Mouse (Mus musculus): ENCODE data around the gene Fnbp1. TPM values are rescaled to one million over a fixed set of nuclear protein-coding genes. Genes with fewer than 3 reads are reported as not detected.
"Not testable (repeated sequence)": the region's sequence is repeated elsewhere in the genome, so short reads cannot be mapped to it uniquely, and the experiment has no call there.

The Fnbp1 gene
- polyA plus RNA-seq, 2 experiments, result 25.6 to 40.8 TPM

GRCm38 (mm10) chr2:31170164-31170563 is 28.4 kb upstream of the Fnbp1 start:
- H3K27ac ChIP-seq (replicated peaks; ENCODE audit: low read depth, low read length), result no peak overlapping the region
- H3K27me3 ChIP-seq (ENCODE audit: control insufficient read depth, insufficient read depth, low read length), result no peaks in the 10 kb centered on the region
- ATAC-seq (ENCODE audit: low FRiP score, low read depth) (no peak), DNase-seq (ENCODE audit: low spot score) (no peak)
- H3K9me3 ChIP-seq (ENCODE audit: control insufficient read depth, low read length), result no peaks in the 10 kb centered on the region
- H3K36me3 ChIP-seq (ENCODE audit: control insufficient read depth, insufficient read depth, low read length), result peaks cover 78% of the 10 kb centered on the region
- WGBS, result 92% methylated on average over 6 of the region's 6 CpGs
- no peak for TF ChIP-seq POLR2A (IDR thresholded peaks at IDR 0.05; ENCODE audit: borderline replicate concordance, extremely low read depth, insufficient read depth, insufficient read length)
- H3K4me3 ChIP-seq (replicated peaks; ENCODE audit: low read length), result no peak overlapping the region
- peaks cover under 1% of the 10 kb centered on the region for H3K4me1 ChIP-seq (ENCODE audit: control insufficient read depth, insufficient read depth, low read length)
- H3K9ac ChIP-seq (ENCODE audit: low read depth, low read length, severe bottlenecking), result no peak overlapping the region
- no peak overlapping the region for H3K4me2 ChIP-seq (replicated peaks; ENCODE audit: low read depth, low read length, severe bottlenecking)

DNA sequence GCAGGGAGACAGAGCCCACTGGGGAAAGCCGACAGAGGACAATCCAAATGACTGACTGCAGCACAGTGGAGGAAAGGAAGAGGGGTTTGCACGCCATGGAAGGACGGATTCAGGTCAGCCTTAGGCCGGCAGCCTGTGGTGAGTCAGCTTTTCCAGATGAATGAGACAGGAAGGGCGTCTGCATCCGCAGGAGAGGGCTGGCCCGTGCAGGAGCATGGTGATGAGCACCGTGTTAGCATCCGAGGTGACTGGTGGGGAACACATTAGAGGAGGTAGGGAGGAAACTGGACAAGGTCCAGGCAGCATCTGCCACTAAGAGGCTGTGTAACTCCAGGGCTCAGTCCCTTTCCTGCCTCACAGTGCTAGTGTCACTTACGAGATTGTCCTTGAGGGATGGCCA is 27.2 kb upstream of the Fnbp1 start:
- no peaks in the 10 kb centered on the region for H3K27me3 ChIP-seq (ENCODE audit: control insufficient read depth, insufficient read depth, low read length)
- H3K4me1 ChIP-seq (ENCODE audit: control insufficient read depth, insufficient read depth, low read length), result peaks cover 10% of the 10 kb centered on the region
- no peak overlapping the region for H3K4me2 ChIP-seq (replicated peaks; ENCODE audit: low read depth, low read length, severe bottlenecking)
- peaks cover 70% of the 10 kb centered on the region for H3K36me3 ChIP-seq (ENCODE audit: control insufficient read depth, insufficient read depth, low read length)
- ATAC-seq (ENCODE audit: low FRiP score, low read depth) (no peak), DNase-seq (ENCODE audit: low spot score) (no peak)
- no peaks in the 10 kb centered on the region for H3K9me3 ChIP-seq (ENCODE audit: control insufficient read depth, low read length)
- no peak overlapping the region for H3K9ac ChIP-seq (ENCODE audit: low read depth, low read length, severe bottlenecking)
- no peak overlapping the region for H3K27ac ChIP-seq (replicated peaks; ENCODE audit: low read depth, low read length)
- H3K4me3 ChIP-seq (replicated peaks; ENCODE audit: low read length), result no peak overlapping the region
- no peak for TF ChIP-seq POLR2A (IDR thresholded peaks at IDR 0.05; ENCODE audit: borderline replicate concordance, extremely low read depth, insufficient read depth, insufficient read length)
- 86% methylated on average over 10 of the region's 10 CpGs for WGBS

DNA sequence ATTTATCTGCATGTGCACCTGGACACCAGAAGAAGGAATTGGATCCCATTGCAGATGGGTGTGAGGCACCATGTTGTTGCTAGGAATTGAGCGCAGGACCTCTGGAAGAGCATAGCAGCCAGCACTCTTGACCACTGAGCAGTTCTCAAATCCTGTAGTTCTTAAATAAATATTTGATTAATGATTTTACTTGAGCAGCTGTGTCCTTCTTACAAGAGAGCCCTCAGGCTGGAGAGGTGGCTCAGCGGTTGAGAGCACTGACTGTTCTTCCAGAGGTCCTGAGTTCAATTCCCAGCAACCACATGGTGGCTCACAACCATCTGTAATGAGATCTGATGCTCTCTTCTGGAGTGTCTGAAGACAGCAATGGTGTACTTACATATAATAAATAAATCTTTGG is 25.8 kb upstream of the Fnbp1 start:
- H3K9me3 ChIP-seq (ENCODE audit: control insufficient read depth, low read length); H3K4me3 ChIP-seq (replicated peaks; ENCODE audit: low read length); H3K4me1 ChIP-seq (ENCODE audit: control insufficient read depth, insufficient read depth, low read length); H3K27me3 ChIP-seq (ENCODE audit: control insufficient read depth, insufficient read depth, low read length); H3K4me2 ChIP-seq (replicated peaks; ENCODE audit: low read depth, low read length, severe bottlenecking); ATAC-seq (ENCODE audit: low FRiP score, low read depth); H3K27ac ChIP-seq (replicated peaks; ENCODE audit: low read depth, low read length); H3K9ac ChIP-seq (ENCODE audit: low read depth, low read length, severe bottlenecking); DNase-seq (ENCODE audit: low spot score): not testable (repeated sequence)
- peaks cover 56% of the 10 kb centered on the region for H3K36me3 ChIP-seq (ENCODE audit: control insufficient read depth, insufficient read depth, low read length)
- 96% methylated on average over 2 of the region's 2 CpGs for WGBS

DNA sequence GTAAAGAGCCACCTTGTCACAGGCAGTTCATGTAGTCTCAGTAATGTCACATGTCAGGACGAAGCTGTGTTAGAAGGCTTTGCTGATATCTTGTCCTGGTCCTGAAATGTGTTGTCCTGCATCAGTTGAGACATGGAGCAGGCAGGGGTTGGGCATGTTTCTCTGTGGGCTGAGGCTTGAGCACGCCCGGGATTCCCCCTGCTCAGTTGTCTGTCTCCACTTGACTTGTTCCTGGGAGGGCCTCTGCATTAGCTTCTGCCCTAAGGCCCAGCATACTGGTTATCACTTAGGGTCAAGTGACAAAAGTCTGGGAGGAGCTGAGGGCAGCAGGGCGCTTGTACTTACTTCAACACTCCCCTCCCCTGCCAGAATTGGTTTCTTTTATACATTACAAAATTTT is 23.7 kb upstream of the Fnbp1 start:
- Histone ChIP-seq H3K27me3 (ENCODE audit: control insufficient read depth, insufficient read depth, low read length) (no peaks in the 10 kb centered on the region), H3K4me1 (ENCODE audit: control insufficient read depth, insufficient read depth, low read length) (peaks cover 10% of the 10 kb centered on the region), H3K4me2 (replicated peaks; ENCODE audit: low read depth, low read length, severe bottlenecking) (no peak overlapping the region), H3K4me3 (replicated peaks; ENCODE audit: low read length) (no peak overlapping the region), H3K9me3 (ENCODE audit: control insufficient read depth, low read length) (no peaks in the 10 kb centered on the region), H3K36me3 (ENCODE audit: control insufficient read depth, insufficient read depth, low read length) (peaks cover 36% of the 10 kb centered on the region), H3K9ac (ENCODE audit: low read depth, low read length, severe bottlenecking) (no peak overlapping the region), H3K27ac (replicated peaks; ENCODE audit: low read depth, low read length) (no peak overlapping the region)
- ATAC-seq (ENCODE audit: low FRiP score, low read depth) (no peak), DNase-seq (ENCODE audit: low spot score) (no peak)
- WGBS, result 78% methylated on average over 4 of the region's 4 CpGs
- TF ChIP-seq POLR2A (IDR thresholded peaks at IDR 0.05; ENCODE audit: borderline replicate concordance, extremely low read depth, insufficient read depth, insufficient read length), result no peak

GRCm38 (mm10) chr2:31164841-31165455 is 23.1 kb upstream of the Fnbp1 start:
- Histone ChIP-seq H3K4me1 (ENCODE audit: control insufficient read depth, insufficient read depth, low read length) (peaks cover 10% of the 10 kb centered on the region), H3K27me3 (ENCODE audit: control insufficient read depth, insufficient read depth, low read length) (no peaks in the 10 kb centered on the region), H3K9me3 (ENCODE audit: control insufficient read depth, low read length) (no peaks in the 10 kb centered on the region), H3K27ac (replicated peaks; ENCODE audit: low read depth, low read length) (peak overlapping the region; percentile 33), H3K36me3 (ENCODE audit: control insufficient read depth, insufficient read depth, low read length) (peaks cover 33% of the 10 kb centered on the region), H3K4me2 (replicated peaks; ENCODE audit: low read depth, low read length, severe bottlenecking) (no peak overlapping the region), H3K4me3 (replicated peaks; ENCODE audit: low read length) (no peak overlapping the region), H3K9ac (ENCODE audit: low read depth, low read length, severe bottlenecking) (0 out of 2 replicates have a peak overlapping the region, but pooled peaks have one; percentile 21)
- ATAC-seq (ENCODE audit: low FRiP score, low read depth) (no peak), DNase-seq (ENCODE audit: low spot score) (peak; percentile 39)
- 44% methylated on average over 5 of the region's 5 CpGs for WGBS
- TF ChIP-seq POLR2A (IDR thresholded peaks at IDR 0.05; ENCODE audit: borderline replicate concordance, extremely low read depth, insufficient read depth, insufficient read length), result no peak
